Mouse (Mus musculus) retina, adult 2 months (tissue): Measurements from ENCODE around the gene Slc35e3.
"Not testable (repeated sequence)": the region's sequence is repeated elsewhere in the genome, so short reads cannot be mapped to it uniquely, and the experiment has no call there.

Source experiments
- DNase-seq: peaks from one replicate; pipeline ENCODE4 v3.0.0-alpha.2; 2012; ENCODE audit warnings: low read depth, low spot score

Gene Slc35e3

DNA sequence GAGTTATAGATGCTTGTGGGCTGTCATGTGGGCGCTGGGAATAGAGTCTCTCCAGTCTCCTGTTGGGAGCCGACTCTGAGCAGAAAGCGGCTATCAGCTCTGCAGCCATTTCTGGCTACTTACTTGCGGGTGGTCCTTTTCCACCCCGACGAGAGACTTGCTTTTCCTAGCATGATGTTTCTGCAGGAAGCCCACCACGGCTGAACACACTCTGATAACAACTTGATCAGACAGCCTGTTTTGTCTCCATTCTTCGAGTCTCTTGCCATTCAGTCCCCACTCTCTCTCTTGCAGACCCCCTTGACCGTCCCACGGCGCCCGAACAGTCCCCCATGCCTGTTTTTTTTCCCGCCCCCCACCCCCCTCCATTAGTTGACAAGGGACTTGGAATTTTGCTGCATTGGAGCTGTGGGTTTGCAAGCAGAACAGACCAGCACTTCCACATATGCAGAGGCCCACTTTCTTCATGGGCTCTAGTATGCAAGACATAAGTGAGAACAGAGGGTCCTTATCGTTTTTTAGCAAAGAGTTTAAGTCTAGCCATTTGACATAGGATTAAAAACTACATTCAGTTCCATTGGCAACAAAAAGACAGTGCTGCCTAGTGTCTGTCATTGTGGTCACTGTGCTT lies 13.1 kb downstream of the Slc35e3 start:
- no peak for DNase-seq

DNA sequence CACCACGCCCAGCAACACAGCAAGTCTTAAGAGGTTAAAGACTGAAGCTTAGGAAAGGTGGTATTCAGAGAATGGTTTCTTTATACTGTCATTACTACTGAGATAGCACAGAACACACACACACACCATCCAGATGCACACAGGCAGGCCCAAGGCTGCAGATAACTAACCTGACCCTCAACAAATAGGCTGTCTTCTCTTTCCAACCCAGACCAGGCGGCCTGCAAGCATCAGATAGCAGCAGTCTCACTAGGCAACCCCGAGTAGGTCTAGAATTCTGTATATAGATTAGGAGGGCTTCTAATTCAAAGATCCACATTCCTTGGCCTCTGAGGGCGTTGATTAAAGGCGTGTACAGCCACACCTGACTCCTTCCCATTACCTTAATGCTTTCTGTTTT lies 14.0 kb downstream of the Slc35e3 start:
- no peak for DNase-seq

DNA sequence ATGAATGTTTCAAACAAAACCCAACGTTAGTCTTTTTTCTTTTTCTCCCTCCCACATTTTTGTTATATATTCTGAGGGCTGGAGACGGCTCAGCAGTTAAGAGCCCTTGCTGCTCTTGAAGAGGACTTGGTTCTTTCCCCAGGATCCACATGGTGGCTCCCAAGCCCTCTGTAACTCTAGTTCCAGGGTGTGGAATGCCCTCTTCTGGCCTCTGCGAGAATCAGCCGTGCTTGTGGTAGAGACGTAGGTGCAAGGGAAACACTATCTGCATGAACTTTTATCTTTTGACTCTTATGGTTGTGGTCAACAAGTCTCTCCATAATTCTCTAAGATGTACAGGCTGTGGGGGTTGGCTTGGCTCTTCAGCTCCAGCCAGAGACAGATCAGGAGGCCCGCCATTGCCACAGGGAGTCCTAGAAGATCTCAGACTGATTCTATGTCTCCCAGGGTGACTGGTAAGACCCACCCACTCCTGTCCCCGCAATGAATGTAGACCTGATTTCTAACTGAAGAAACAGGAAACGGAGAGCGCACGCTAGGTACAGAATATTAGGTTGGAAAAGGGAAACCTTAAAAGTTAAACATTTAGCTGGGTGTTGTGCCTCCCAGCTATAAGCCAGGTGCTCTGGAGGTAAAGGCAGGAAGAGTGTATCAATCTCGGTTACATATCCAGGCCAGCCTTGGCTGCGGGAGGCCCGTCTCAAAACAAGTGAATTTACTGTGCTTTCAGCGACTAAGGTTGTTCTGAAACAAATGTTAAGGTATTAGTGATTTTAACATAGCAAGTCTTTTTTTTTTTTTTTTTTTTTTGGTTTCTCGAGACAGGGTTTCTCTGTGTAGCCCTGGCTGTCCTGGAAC lies 14.7 kb downstream of the Slc35e3 start:
- peak; percentile 36 for DNase-seq

DNA sequence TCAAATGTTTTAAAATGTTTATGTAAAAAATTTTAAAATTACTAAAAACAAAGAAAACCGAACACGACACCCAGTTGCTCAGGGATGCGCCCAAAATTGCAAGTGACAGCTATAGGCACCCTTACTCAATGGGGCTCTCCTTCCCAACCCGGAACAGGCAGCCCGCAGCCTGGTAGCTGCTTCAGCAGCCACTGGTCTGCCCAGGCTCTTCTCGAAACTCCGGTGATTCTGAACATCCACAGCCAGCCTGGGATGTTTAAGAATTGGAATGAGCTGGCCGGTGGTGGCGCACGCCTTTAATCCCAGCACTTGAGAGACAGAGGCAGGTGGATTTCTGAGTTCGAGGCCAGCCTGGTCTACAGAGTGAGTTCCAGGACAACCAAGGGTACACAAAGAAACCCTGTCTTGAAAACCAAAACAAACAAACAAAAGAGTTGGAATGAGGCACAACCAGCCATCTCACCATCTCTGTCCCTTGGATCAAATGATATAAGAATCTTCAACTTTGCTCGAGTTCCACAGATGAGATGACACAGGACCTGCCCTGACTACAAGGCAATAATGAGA lies 15.4 kb downstream of the Slc35e3 start:
- no peak for DNase-seq

DNA sequence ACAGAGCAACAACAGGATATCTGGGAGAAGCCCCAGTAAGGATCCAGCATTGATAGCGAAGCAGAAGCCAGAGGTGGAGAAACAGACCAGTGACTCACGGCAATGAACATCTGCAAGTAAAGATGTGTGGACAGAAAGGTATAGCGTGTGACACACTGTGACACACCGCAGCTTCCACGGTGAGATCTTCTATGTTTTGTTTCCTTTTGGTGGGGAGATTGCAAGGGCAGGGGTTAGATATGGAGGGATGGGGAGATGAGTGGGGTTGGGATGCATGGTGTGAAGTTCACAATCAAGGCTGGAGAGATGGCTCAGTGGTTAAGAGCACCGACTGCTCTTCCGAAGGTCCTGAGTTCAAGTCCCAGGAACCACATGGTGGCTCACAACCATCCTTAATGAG lies 16.0 kb downstream of the Slc35e3 start:
- DNase-seq: no peak

DNA sequence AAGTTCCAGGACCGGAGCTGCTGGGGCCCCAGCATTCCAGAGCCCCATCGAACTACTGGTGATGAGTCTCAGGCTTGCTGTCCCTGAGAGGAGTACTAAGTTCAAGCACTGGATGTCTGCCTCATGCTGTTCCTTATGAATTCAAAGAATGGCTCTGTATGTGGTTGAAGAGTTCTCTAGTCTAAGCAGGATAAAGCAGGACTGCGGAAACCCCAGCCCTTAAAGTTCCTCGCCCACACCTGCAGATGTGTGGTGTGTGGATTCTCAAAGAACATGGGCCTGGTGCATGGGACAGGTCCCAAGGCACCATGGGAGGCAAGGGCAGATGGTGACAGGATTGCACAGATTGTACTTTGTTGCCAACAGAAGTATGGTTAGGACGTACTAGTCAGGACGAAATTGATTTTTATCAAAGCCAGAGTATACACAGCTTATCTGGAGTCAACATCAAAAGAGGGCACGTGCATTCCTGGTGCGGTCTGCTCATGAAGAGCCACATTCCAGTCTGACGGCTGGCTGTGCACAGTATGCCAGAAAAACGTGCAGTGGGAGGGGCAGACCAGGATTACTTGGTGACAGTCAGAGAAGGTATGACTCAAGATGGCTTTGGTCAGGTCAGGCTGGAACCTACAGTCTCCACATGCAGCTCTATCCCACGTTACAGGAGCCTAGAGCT lies 16.9 kb downstream of the Slc35e3 start:
- DNase-seq: no peak

DNA sequence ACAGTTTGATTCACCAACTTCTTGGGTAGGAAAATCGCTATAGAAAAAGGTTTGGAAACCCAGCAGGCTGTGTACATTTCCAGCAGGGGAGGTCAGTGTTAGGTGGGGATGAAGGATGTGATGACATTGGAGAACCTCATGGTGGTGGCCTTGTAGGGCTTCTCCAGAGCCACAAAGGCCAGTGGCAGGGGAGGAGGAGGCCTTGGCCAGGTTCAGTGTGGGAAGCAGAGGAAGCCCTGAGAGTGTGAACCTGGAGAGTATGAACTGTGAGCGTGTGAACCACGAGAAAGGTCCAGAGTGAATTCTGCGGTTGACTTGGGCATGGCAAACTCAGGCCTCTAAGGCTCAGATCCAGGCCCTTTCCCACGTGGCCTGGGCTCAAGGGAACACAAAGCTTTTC lies 17.6 kb downstream of the Slc35e3 start:
- no peak for DNase-seq

DNA sequence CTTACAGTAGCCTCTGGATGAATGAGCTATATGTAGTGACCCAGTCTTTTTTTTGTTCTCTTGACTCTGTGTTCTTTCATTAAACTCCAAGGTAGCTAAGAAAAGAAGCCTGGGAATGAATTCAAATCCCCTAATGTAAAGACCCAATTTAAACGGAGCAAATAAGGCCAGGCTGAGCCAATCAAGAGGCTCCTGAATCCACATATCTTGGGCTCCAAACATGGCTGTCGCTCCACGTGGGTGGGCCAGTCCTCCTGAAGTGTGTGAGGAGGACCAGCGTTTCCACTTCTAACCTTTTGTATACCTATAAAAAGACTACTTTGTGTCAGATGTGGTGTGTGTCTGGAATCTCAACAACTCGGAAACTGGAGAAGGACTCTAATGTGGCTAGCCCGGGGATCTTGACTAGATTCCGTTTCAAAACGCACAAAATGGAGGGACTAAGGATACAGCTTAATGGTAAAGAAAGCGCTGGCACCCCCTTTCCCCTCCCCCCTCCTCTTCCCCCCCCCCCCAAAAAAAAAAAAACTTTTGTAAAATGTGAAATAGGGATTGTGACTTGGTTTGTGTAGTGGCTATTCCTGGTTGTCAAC lies 18.6 kb downstream of the Slc35e3 start:
- no peak for DNase-seq

DNA sequence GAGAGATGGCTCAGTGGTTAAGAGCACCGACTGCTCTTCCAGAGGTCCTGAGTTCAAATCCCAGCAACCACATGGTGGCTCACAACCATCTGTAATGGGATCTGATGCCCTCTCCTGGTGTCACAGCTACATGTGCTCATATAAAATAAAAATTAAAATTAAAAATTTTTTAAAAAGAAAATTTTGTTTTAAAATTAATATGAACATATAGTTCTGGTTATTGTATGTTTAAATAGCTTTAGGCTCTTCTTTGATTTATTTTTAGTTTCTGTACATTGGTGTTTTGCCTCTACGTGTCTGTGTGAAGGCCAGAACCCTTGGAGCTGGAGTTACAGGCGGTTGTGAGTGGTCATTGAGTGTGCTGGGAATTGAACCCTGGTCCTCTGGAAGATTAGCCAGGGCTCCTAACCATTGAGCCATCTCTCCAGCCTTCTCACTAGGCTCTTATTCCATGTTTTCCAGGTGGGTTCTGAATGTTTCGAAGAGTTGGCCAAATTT lies 19.2 kb downstream of the Slc35e3 start:
- no peak for DNase-seq

DNA sequence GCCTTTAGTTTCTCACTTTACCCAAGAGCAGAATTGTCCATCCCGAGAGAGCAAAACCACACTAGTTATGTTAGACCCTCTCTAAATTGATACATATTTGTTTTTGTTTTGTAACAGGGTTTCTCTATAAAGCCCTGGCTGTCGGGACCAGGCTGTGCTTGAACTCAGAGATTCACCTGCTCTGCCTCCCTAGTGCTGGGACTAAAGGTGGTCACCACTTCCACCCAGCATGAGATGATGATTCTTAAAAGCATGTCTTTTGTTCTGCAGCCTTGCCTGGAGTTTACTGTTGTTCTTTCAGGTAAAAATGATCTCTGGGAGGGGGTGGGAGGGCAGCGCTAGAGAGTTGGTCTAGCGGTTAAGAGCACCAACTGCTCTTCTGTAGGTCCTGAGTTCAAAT lies 19.8 kb downstream of the Slc35e3 start:
- DNase-seq: no peak

DNA sequence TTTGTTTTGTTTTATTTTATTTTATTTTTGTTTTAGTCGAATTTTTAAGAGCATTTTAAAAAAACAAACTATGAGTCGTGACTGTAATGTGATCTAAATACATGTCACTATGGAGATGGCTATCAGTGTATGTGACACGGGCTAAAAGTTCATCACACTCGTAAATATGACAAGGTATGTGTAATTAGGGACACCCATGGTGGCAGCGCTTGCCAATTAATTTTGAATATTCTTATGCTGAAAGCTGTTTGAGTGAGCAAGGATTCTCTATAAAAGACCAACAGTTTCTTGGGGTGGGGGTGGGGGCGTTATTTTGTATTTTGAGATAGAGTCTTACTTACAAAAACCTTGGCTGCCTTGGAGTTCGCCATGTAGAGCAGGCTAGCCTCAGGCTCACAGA lies 20.5 kb downstream of the Slc35e3 start:
- DNase-seq: no peak

DNA sequence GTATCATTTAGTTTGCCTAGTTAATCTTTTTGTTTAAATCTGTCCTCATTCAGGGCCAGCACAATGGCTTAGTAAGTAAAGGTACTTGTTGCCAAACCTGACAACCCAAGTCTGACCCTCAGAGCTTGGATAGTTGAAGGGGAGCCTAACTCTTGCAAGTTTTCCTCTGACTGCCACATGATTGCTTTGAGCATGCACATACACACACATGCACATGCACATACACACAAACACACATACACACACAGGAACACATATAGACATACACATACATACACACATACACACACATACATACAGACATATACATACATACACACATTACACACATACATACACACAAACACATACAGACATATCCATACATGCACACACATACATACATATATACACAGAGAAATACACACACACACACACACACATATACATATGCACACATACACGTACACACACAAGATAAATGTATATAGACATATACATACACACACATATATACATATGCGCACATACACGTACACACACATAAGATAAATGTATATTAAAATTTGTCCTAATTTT lies 21.3 kb downstream of the Slc35e3 start:
- DNase-seq: no peak

DNA sequence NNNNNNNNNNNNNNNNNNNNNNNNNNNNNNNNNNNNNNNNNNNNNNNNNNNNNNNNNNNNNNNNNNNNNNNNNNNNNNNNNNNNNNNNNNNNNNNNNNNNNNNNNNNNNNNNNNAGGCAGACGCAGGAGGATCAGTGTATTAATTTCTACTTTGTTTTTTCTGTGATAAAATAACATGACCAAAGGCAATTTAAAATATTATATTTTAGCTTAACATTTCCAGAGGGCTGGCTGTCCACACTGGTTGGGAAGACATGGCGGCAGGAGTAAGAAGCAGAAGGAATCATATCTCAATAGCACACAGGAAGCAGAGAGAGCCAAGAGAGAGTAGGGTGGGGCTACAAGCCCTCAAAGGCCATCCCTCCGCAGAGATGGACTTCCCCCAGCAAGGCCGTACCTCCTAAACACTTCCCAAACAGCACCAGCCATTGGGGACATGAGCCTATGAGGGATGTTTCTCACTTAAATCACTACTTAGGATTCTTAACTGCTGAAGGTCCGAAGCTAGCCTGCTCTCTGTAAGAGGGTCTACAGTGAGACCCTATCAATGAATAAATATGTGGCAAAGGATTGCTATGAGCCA lies 21.9 kb downstream of the Slc35e3 start:
- no peak for DNase-seq

DNA sequence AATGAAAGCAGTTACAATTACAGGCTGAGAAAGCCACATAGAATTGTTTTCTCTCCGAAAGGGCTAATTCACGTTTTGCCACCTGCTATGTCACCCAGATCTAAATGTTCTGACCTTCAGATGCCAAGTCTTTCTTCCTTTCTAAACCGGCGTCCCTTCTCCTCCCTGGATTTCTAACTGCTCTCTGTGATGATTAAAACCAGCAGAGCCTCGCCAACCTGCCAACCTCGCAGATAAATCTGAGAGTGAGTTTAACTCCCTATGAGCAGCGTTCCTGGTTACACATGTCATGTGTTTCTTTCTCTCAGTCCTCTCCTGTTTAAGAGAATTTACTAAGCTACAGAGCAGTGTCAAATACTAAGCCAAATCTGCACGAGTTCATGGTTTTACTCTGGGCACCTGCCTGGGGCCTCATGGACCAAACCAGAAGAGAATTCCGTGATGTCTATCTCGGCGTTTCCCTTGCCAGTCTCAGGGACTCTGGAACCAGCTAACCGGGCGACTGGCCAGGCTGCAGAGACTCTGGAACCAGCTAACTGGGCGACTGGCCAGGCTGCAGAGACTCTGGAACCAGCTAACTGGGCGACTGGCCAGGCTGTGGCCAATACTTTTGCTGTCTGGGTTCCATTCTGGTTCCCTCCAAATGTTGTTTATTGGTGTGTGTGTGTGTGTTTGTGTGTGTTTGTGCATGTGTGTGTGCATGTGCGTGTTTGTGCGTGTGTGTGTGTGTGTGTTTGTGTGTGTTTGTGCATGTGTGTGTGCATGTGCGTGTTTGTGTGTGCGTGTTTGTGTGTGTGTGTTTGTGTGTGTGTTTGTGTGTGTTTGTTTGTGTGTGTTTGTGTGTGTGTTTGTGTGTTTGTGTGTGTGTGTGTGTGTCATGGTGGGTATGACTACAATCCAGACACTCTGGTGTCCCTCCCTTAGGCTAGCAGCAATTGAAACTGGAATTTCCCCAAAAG lies 27.7 kb downstream of the Slc35e3 start:
- no peak for DNase-seq

DNA sequence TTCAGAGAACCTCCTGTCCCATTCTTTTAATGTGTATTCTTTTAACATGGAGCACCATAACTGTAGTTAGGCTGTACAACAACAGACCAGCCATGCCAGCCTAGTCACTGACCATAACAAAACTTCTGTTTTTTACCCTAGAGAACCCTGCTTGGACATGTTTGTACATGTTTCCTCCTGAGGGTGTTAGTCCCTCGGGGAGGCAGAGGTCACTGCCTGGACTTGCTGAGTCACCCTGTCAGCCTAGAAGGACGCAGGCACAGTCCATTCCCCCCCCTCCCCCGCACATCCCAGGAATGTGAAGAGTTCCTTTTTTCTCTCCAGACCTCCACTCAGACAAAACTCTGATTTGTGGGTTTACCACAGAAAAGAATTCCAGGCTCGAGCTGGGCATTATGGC lies 28.6 kb downstream of the Slc35e3 start:
- no peak for DNase-seq

DNA sequence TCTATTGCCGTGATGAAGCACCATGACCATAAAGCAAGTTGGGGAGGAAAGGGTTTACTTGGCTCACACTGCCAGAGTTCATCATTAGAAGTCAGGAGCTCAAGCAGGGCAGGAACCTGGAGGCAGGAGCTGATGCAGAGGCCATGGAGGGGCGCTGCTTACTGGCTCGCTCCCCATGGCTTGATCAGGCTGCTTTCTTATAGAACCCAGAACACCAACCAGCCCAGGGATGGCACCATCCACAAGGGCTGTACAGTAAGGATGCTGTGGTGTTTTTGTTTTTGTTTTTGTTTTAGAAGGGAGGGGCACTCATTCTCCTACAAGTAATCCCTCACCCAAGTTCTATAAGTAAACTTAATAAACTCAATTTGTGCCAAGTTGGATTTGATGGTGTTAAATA lies 29.5 kb downstream of the Slc35e3 start:
- DNase-seq: no peak

DNA sequence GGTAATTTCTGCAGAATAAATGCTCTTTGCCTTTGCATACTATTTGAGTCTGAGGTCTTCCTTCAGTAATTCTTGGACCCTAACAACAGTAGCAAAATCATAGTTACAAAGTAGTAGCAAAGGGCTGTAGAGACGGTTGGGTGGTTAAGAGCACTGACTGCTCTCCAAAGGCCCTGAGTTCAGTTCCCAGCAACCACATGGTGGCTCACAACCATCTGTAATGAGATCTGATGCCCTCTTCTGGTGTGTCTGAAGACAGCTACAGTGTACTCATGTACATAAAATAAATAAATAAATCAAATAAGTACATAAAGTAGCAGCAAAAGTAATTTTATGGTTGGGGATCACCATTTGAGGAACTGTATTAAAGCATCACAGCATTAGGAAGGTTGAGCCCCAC lies 30.5 kb downstream of the Slc35e3 start:
- DNase-seq: not testable (repeated sequence)

DNA sequence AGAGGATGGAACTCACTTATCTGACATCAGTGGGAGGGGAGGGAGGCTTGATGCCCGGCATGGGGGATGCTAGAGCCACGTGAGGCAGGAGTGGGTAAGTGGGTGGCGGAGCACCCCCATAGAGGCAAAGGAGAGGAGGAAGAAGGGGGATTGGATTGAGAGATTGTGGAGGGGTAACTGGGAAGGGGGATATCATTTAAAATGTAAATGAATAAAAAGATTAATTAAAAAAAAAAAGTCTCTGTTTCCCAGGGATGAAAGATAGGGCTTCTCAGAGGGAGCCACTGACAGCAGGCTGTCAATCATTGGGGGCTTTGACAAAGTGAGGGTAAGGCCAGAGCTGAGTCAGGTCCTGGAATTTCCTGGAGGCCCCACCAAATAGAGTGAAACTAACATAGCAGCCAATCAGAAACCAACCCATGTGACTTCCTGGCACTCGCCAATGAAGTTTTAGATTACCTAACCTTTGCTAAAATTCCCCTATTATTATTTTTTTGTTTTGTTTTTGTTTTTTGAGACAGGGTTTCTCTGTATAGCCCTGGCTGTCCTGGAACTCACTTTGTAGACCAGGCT lies 31.2 kb downstream of the Slc35e3 start:
- DNase-seq: no peak

DNA sequence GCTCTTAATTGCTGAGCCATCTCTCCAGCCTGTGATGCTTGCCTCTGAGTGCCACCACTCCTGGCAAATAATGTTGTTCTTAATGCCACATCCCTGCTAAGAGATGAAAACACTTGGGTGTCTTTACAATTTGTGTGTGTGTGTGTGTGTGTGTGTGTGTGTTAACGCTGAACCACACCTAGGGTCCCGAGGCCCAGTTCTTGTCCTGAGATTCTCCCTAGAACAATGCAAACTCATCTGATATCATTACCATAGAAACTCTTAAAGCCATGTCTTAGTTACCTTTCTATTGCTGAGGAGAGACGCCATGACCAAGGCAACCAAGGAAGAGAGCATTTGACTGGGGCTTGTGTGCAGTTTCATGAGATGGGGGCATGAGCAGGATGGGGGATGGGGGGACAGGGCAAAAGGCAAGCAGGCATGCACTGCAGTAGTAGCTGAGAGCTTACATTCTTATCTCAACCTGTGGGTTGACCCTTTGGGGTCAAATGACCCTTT lies 32.1 kb downstream of the Slc35e3 start:
- DNase-seq: no peak
